Mouse (Mus musculus) cerebellum, postnatal 36 days (tissue): ENCODE results near the gene Ddx31.

ENCODE experiments used
- DNase-seq, 2 experiments: peaks; one replicate each; pipeline ENCODE4 v3.0.0; 2021 to 2022; ENCODE audit warnings: mixed read lengths in 2 of 2

The Ddx31 gene

DNA sequence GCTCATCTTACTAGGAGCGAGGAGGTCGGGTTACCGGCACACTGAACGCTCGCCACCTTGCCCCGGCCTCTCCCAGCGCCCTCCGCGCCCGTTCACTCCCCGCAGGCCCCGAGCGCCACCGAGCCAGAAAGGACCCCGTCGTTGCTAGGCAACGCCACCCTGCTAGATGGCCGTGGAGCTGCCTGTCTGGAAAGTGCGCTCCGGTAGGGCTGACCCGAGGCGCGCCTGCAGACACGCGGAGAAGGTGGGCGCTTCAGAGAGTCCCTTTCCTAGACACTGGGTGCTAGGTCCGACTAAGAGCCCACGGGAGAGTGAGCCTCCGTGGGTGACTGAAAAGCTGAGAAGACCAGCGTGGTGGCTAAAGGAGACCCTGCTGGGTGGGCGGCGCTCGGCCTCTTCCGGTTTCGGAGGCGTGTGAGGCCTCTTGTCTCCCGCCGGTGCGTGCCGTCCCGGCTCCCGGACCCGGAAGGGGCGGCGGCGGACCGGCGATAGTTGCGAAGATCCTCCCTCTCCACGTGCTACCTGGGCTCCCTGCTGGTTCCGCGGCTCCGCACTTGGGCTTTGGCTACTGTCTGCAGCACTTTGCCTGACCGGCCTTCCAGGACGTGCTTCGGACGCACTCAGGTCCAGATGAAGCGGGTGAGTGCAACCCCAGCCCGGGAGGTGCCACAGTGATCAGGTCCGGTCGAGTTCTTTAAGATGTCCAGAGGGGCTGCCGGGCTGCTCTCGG is at the start of gene Ddx31, which contains the start of gene Gtf3c4:
TSS of gene Ddx31 (plus strand) at position 185 of the 730 bp plus-strand sequence.
TSS of gene Gtf3c4 (minus strand) at position 139 of the 730 bp plus-strand sequence.
- DNase-seq, result peak; percentile 94 to 96

DNA sequence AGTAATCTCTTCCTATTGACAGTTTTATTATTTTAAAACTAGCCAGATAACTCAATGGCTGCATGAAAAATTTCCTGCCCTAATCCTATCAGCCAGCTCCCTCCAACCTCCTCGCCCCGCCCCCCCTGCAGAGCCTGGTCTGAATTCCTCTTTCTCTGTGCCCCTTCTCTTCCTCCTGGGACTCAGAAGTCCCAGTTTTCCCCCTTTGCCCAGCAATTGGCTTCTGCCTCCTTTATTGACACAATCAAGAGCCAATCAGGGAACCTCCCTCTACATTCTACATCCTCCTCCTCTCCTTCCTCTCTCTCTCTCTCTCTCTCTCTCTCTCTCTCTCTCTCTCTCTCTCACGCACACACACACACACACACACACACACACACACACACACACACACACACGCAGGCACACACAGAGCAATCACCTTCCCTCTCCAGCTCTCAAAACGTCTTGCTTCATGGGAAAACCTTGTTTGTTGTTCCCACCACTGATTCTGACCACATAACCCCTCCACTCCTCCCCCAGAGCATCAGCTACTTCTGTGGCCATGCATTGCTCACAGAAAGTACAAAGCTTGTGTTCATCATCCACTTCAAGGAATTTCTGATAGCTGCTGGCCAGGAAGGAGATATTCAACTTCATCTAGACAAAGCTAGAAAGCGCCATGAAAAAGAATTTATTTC is 47.1 kb upstream of the Ddx31 start:
- DNase-seq, result peak in 1 of 2 experiments; percentile 8

DNA sequence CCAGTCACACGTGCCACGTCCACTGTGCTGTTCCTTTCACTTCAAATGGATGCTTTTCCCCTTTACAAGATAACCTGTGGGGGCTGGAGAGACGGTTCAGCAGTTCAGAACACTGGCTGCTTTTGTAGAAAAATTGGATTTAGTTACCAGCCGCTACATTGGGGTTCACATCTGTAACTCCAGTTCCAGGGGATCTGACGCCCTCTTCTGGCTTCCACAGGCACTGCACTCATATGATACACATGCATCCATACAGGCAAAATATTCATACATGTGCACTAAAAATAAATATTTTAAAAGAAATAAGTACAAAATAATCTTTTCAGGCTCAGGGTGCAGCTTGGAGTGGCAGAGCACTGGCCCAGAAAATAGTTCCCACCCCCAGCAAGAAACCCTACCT is 45.6 kb upstream of the Ddx31 start:
- DNase-seq, result no peak

DNA sequence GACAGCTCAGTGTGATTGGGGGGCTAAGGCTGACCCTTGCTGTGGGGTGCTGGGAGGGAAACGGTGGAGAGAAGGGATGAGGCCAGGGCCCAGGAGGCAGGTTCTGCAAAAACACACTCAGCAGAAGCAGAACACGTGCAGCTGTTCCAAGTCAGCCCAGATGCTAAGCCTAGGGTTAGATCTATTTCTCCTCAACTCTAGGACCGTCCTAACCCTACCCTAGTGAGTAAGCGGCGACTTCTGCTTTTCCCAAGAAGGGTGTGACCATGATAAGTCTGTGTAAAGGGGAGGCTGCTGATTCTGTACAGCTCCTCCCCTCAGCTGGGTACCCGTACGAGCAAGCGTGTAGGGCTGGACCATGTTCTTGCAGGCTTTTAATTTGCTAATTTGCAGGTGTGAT is 43.9 kb upstream of the Ddx31 start:
- DNase-seq, result no peak

DNA sequence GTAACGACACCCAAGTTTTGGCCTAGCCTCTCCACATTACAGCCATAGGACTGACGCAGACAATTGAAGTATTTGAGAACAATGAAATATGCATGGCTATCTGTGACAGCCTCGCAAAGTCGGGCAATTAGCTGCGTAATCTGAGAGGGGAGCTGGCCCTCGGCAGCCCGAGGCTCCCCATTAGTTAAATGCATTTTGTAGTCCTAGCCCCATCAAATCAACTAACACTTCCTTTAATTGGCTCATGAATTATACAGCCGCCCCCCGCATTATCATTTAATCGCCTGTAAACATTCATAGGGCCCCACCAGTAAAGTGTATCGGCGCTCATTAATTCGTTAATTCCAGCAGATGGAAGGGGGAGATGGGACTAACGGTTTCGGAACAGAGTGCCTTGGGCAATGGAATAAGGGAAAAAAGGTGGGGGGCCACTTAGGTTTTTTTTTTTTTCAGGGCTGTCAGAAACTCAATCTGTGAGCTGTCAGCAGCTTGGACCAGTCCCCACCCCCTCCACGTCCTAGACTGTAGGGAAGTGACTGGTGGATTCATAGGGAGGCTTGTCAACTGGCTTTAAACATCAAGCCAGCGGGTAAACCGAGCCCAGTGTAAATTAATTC is 42.6 kb upstream of the Ddx31 start:
- no peak for DNase-seq

DNA sequence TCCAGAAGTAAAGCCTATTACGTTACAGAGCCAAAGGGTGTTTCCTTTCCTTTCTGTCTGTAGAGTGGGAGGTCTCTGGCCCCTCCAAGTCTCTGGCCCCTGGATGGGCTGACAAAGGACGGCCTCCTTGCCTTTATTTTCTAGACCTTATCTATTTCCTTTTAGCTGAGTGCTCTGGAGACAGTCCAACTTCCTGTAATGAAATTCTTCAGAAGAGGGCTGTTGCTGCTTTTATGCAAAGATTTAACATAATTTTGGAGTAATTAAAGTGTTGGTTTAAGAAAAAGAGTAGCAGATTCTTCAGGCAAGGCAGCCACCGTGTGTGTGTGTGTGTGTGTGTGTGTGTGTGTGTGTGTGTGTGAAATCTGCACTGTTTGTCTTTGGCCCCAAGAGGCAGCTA is 41.8 kb upstream of the Ddx31 start:
- DNase-seq, result no peak

DNA sequence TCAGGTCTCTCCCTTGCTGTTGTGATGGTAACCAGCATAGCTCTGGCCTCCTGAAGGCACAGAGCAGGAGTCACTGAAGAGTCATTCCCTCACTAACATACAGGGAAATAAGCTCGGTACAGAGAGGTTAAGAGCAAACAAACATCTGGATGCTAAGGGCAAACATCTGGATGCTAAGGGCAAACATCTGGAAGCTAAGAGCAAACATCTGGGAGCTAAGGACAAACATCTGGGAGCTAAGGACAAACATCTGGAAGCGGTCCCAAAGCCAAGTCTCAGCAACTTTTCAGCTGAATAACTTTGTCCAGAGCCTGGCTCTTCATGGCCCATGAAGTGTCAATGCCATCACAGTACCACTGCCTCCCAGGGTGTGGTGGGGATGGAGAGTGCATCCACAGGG is 40.6 kb upstream of the Ddx31 start:
- DNase-seq, result no peak

DNA sequence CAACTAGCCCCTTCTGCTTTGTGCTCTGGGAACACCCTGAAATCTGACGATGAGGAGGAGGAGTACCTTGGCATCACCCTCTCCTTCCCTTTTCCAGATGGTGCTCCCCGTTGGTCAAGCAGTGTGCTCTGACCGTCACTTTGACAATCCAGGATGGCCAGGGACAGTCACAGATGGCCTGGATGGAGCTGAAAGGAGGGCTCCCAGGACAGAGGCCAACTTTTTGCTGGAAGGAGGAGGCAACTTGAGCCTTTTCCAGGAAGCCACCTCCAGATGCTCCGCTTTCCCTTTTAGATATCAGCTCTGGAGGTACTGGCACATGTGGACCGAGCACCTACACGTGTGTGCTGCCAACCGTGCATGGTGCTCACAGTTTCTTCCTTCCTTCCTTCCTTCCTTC is 36.8 kb upstream of the Ddx31 start:
- DNase-seq, result peak in 1 of 2 experiments; percentile 6

DNA sequence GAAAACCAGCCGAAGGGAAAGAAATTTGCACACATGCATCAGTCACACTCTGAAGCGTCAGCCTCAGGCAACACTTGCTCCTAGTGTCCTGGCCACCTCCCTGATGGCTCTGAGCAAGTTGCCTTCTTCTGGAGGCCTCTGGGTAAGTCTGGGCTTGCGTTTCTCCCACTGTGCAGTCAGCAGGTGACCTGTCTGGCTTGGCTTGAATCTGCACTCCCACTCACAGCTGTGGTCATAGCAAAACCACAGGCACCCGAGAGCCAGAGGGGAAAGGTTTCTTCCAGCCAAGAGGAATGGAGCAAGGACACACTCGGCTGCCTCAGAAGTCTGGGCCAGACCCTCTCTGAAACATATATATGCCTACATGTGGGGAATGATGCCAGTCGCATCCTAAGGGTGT is 31.4 kb upstream of the Ddx31 start:
- no peak for DNase-seq

DNA sequence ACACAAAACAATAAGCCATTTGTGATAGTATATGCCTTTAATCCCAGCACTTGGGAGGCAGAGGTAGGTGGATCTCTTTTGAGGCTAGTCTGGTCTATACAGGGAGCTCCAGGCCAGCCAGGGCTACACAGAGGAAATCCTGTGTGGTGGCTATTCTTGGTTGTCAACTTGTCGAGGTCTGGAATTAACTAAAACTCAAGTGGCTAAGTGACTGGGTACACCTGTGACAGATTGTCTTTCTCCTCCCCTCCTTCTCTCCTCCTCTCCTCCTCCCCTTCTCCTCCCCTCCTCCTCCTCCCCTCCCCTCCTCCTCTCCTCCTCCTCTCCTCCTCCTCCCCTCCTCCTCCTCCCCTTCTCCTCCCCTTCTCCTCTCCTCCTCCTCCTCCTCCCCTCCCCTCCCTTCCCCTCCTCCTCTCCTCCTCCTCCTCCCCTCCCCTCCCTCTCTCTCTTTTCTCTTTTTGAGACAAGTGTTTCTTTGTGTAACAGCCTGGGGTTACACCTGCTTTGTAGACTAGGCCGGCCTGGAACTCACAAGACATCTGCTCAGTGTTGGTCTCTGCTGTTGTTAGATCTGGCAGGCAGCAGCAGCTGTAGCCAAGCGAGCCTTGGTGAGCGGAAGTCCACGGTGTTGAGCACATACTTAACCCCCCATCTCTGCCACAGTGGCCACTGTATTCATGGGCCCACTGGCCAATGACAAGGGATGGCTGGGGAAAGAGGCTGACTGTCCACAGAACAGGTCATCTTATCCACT is 29.8 kb upstream of the Ddx31 start:
- no peak for DNase-seq

DNA sequence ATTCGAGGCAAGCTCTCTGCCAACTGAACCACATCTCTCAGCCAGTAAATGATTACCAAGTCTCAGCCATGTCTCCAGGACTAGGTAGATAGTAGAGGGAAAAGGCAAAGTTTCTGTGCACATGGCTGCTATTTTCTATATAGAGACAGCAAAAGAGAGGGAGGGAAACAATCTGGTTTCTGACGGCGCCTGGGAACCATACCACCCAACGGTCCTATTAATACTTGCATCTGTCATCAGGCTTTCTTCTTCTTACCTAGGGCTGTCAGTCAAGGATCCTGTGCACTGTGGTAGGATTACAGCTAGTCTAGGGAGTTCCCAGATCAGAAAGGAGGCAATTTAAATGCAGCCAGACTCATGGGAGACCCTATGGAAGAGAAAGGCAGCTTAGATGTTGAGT is 21.3 kb upstream of the Ddx31 start:
- no peak for DNase-seq

DNA sequence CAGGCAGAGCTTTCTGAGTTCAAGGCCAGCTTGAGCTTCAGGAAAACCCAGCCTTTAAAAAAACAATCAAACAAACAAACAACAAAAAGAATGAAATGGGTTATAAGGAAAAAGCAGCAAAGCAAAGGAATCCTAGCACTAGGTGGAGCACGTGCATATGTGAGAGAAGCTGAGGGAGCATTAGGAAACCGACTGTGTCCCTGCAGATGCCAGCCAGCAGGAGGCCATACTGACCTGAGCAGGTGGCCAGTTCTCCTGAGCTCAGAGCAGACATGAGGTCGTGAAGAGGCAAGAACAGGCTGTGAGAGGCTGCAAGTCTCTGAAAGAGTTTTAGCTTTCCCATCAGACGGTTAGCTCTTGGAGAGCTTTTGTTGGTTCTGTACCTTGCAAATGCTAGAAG is 10.9 kb upstream of the Ddx31 start:
- peak in 1 of 2 experiments; percentile 10 for DNase-seq

DNA sequence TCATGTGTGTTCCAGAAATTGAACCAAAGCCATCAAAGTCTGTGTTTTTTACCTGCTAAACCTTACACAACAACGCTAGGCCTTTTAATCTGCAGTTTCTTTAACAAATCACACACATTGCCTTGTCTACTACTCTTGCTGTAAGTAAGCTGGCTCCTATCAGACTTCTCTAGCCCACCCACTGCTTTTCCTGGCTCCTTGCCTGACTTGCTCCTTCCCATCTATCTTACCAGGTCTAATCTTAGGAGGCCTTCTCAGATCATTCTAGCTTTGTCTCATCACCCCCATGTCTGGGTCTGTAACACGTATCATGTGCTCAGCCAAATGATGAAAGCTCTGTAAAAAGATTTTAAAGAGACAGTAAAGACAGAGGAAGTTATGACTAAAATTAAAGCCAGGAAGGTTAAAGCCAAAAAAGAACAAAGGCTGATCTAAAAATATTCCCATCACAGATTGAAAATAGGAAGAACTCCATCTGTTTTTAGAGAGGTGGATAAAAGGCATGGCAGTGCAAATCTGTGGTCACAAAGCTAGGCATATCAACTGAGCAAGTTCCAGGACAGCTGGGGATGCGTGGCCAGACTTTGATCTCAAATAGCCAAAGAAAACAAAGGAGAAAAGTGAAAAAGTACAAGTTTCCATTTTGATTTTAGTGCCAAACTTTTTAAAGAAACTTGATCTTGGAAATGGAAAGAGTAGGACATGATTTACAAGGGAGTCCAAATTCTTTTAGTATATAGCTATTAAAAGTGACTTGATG is 3.8 kb upstream of the Ddx31 start:
- DNase-seq, result peak; percentile 31 to 42

DNA sequence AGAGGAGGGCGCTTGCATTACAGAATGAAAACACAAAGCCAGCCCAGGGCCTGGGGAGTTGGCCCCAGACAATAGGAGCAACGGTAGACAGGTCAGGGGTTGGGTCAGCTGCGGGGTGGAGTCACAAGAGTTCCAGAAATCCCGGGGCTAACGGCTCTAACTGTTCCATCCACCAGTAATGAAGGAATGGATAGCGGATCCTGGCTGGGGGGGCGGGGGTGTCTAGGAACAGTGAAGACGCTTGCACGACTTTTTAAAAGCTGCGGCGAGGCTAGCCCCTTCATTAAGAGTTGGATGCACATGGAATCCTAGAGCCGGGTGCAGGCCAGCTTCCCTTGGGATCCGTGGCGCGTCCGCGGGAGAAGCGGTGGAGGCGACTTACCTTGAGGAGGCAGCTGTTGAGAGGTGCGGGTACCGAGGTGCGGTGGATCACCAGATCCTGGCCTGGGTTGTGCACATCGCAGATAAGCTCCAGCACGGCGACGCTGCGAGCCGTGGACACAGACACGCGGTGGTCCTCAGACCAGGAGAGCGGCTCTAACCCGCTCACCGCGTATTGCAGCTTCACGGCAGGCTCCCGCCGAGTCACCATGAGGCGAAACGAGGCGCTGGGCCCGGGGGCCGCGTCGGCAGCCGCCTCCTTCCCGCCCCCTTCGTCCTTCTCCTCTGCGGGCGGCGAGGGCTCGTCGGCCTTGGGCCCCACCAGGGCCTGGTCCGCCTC is 545 bp upstream of the Ddx31 start:
- no peak for DNase-seq

DNA sequence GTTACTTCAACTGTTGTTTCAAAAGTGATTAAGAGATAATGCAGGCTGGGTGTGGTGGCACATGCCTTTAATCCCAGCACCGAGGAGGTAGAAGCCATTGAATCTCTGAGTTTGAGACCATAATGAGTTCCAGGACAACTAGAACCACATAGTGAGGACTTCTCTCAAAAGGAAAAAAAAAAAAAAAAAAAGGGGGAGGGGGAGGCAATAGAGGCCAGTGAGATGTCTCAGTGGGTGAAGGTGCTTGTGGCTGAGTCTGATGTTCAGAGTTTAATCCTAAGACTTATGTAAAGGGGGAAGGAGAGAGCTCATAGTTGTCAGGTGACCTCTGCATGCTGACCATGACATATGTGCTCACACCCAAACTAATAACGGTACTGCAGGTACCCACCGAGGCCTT is 1.8 kb downstream of the Ddx31 start:
- DNase-seq, result no peak

DNA sequence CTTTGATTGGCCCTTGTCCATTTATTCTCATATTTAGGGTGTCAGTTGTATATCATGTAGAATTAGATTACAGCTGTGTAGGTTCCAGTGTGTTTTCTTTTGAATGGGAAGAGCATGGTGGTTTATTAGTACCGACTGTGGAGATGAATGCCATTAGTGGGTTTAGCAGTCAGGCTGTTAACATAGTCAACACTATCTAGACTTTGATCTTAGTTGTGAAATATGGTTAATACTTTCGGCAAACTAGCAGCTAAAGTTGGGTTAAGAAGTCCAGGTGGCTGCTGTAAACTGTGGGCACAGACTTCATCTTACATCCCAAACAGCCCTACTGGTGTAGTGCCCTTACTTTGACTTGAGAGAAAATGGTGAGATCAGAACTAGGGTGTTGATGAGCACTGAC is 8.7 kb downstream of the Ddx31 start:
- no peak for DNase-seq

DNA sequence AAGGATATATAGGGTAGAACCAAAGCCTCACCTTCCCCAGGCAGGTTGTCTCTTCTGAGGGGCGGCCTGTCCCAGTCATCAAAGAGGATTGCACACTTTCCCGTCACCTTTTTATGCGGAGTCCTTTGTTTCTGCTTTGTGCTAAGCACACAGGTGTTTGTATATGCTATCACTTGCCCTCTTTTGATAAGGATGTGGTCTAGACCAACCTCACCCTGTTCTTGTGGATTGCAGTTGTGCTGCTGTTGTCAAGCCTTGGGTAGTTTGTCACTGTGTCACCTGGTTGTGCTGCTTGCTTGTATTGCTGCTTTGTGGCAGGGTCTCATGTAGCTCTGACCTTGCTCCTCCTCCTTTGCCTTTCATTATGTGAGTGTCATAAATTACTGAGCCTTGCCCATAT is 12.4 kb downstream of the Ddx31 start:
- no peak for DNase-seq

DNA sequence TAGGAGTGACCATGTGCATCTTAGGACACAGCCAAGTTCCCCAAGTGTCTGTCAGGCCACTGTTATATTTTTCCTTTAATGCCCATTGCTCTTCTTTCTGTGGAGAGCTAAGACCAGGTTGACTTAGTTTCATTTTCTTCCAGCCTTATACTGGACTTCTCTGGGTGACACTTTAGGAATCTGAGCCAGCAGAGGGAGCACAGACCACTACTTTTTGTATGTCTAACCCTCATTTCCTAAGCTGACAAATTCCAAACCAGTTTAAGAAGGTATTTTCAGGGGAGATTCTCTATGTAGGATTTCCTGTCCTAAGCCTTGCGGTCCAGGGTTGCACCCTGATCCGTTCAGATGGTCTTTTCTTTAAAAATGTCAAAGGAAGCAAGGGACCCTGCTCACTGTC is 15.6 kb downstream of the Ddx31 start:
- no peak for DNase-seq

DNA sequence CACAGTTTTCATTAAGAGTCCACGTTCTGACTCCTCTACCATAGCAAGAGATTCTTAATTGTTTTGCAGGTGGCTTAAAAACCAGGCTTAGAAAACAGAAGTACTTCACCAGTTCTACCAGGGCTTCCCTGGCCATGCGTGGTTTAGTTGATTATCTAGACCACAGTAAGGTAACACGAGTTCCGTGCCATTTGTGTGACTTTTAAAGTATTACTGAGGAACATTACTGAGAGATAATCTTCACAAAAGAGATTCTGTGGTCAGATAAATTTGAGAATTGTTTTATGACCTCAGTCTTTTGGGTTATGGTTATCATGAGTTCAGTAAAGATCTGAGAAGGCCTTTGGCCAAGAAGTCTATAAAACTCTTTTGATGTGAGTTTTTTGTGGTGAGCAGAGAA is 19.1 kb downstream of the Ddx31 start:
- no peak for DNase-seq

DNA sequence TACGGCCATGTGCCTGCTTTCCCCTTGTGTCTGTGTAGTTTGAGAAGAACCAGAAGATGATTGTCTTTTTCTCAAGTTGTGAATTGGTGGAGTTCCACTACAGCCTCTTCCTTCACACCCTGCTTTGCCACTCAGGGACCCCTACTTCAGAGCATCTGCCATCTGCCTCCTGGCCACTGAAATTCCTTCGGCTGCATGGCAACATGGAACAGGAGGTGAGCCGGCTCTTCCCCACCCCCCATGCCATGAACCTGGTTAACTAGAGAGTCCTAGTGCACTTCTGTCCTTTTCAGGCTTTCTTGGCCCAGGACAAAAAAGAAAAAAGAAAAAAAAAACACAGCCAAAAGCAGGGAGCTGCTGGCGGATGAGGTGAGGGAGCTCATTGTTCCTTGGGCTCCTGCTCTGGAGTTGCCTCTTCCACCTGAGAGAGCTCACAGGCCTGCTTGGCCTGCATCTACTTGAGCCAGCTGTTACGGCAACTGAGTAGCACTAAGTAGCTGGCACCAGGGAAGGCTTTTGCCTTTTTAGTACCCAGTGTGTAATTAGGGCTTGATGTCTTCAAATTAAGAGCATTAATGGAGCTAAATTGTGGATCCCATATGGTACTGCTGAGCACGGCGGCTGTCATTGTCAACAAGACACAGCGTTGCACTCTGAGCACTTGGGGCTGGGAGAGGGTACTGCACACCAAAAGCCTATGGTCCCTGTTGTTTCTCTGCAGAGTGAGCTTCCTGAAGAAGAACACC is 20.6 kb downstream of the Ddx31 start:
- no peak for DNase-seq

DNA sequence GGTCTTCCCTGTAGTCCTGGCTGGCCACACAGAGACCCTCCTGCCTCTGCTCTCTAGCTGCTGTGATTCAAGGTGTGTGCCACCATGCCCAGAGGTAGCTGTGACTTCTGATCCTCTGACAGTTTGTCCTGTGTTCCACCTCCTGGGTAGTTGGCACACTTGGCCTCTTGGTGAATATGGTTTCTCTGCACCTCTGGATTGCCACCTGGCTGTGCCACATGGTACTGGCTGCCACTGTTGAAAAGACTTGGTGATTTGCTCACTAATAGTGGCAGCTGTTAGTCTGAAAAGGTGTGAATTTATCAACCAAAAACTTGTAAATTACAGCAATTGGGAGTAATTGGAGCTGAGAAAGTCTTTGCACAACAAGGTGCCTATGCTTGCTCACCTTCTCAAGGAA is 23.7 kb downstream of the Ddx31 start:
- DNase-seq, result no peak
